23 mouse cellular contexts compared by ENCODE assay signal in the genomic region with DNA sequence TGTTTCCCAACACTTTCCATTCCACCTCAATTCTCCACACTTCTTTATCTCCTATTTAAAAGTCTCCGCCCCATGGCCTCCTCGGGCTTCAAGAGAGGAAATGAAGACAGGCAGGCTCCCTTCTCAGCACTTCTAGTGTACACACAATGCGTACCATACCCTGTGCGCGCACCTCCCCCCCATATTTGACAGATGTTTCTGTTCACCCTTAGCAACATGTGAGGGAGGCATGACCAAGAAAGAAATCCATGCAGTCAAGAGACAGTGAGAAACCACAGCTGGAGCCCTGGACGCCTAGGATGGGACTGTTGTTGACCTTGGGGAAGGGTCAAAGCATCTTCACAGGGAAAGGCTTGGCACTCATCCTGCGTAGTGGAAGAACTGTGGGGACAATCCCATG.
A peak's percentile ranks its signal among the peaks of the same experiment; 100 is the strongest.
DNase-seq lines count a peak whose midpoint lies in the region; ATAC-seq and TF ChIP-seq lines count a peak whose summit lies in the region.
"Had no signal": no experiment of that assay in that cellular context is flagged by ENCODE, and none has a peak within 500 bp of the region (broad histone marks: within the 10 kb centered on the region; RNA-seq: fewer than 3 reads in every experiment).

No protein-coding gene starts in this region.

- H3K36me3 ChIP-seq in kidney, postnatal 0 days (ENCODE audit: insufficient read depth, low read length) = no peaks in the 10 kb centered on the region
- no peaks in the 10 kb centered on the region for H3K36me3 ChIP-seq in midbrain, embryonic 10.5 days
- H3K36me3 ChIP-seq in midbrain, embryonic 16.5 days (ENCODE audit: control insufficient read depth, insufficient read depth, low read length) = no peaks in the 10 kb centered on the region
- H3K36me3 ChIP-seq: intestine, embryonic 15.5 days; limb, embryonic 12.5 days; liver, embryonic 15.5 days; midbrain, embryonic 15.5 days had no signal

- TF ChIP-seq CTCF in kidney, postnatal 0 days (IDR thresholded peaks at IDR 0.05; ENCODE audit: low read depth) = no peak

- ATAC-seq in kidney, postnatal 0 days (replicated peaks; ENCODE audit: low FRiP score, low read depth) = no peak
- ATAC-seq in midbrain, embryonic 16.5 days = no peak
- ATAC-seq: activated CD4-positive, CD25-positive, alpha-beta regulatory T cell, adult 4 months; forebrain, postnatal 0 days; hindbrain, postnatal 0 days; intestine, embryonic 15.5 days; midbrain, embryonic 15.5 days had no signal

- H3K4me3 ChIP-seq in kidney, postnatal 0 days (replicated peaks; ENCODE audit: low read depth, low read length) = no peak overlapping the region
- no peak overlapping the region for H3K4me3 ChIP-seq in midbrain, embryonic 10.5 days
- H3K4me3 ChIP-seq in midbrain, embryonic 16.5 days (ENCODE audit: low read depth, low read length) = no peak overlapping the region
- H3K4me3 ChIP-seq: erythroblast, embryonic 14.5 days; intestine, embryonic 15.5 days; limb, embryonic 12.5 days; liver, embryonic 15.5 days; midbrain, embryonic 15.5 days had no signal

- no peaks in the 10 kb centered on the region for H3K9me3 ChIP-seq in kidney, postnatal 0 days (replicated peaks; ENCODE audit: low read length)
- peaks cover 8% of the 10 kb centered on the region; the same call in 1 of the 2 replicates for H3K9me3 ChIP-seq in midbrain, embryonic 10.5 days (replicated peaks)
- H3K9me3 ChIP-seq in midbrain, embryonic 16.5 days (replicated peaks; ENCODE audit: control insufficient read depth, low read length, poor library complexity, severe bottlenecking) = 0 out of 2 replicates have a peak, but pooled peaks cover 5% of the 10 kb centered on the region
- H3K9me3 ChIP-seq: intestine, embryonic 15.5 days; liver, embryonic 15.5 days; midbrain, embryonic 15.5 days had no signal

- H3K4me1 ChIP-seq in kidney, postnatal 0 days (replicated peaks; ENCODE audit: insufficient read depth, low read length) = no peaks in the 10 kb centered on the region
- peaks cover 13% of the 10 kb centered on the region for H3K4me1 ChIP-seq in midbrain, embryonic 10.5 days
- H3K4me1 ChIP-seq in midbrain, embryonic 16.5 days (ENCODE audit: control insufficient read depth, insufficient read depth, low read length) = no peaks in the 10 kb centered on the region
- H3K4me1 ChIP-seq: intestine, embryonic 15.5 days; limb, embryonic 12.5 days; liver, embryonic 15.5 days; midbrain, embryonic 15.5 days had no signal

- no peak overlapping the region for H3K9ac ChIP-seq in kidney, postnatal 0 days (ENCODE audit: low read depth, low read length)
- H3K9ac ChIP-seq in midbrain, embryonic 16.5 days (ENCODE audit: low read depth, low read length) = no peak overlapping the region
- H3K9ac ChIP-seq: forebrain, postnatal 0 days; intestine, embryonic 15.5 days; limb, embryonic 12.5 days; liver, embryonic 15.5 days; midbrain, embryonic 15.5 days had no signal

- H3K4me2 ChIP-seq in kidney, postnatal 0 days (ENCODE audit: low read length) = no peak overlapping the region
- no peak overlapping the region for H3K4me2 ChIP-seq in midbrain, embryonic 16.5 days (ENCODE audit: low read length)
- H3K4me2 ChIP-seq: intestine, embryonic 15.5 days; limb, embryonic 12.5 days; liver, embryonic 15.5 days; midbrain, embryonic 15.5 days had no signal

- DNase-seq in kidney, postnatal 0 days (ENCODE audit: low spot score) = peak; percentile 27
- no peak for DNase-seq in kidney, postnatal 25 days
- no peak for DNase-seq in midbrain, embryonic 10.5 days (ENCODE audit: low spot score)
- DNase-seq in lung, postnatal 10 days = peak; percentile 36
- DNase-seq in lung, postnatal 4 days = peak; percentile 24 to 60
- DNase-seq in MN1 (ENCODE audit: low spot score) = no peak
- DNase-seq: adrenal gland, adult 2 months; B cell, adult 2 months; cerebellum, adult 2 months; cerebellum, postnatal 14 days; forebrain, postnatal 0 days; gastrocnemius, postnatal 10 days; right cerebral cortex, postnatal 25 days; spleen, adult 18-20 months; thymus, postnatal 4 days had no signal

- H3K27me3 ChIP-seq in kidney, postnatal 0 days (ENCODE audit: insufficient read depth, low read length) = no peaks in the 10 kb centered on the region
- no peaks in the 10 kb centered on the region for H3K27me3 ChIP-seq in midbrain, embryonic 10.5 days (ENCODE audit: low read depth, poor library complexity, severe bottlenecking)
- H3K27me3 ChIP-seq in midbrain, embryonic 16.5 days (ENCODE audit: control insufficient read depth, insufficient read depth, low read depth, low read length) = no peaks in the 10 kb centered on the region
- H3K27me3 ChIP-seq: intestine, embryonic 15.5 days; limb, embryonic 12.5 days; liver, embryonic 15.5 days; midbrain, embryonic 15.5 days had no signal

- 48% methylated on average over 7 of the region's 7 CpGs for WGBS in kidney, postnatal 0 days
- WGBS in midbrain, embryonic 10.5 days = 82% methylated on average over 7 of the region's 7 CpGs
- WGBS in midbrain, embryonic 16.5 days = 68% methylated on average over 7 of the region's 7 CpGs

- no peak overlapping the region for H3K27ac ChIP-seq in kidney, postnatal 0 days
- 0 out of 2 replicates have a peak overlapping the region, but pooled peaks have one; percentile 23 for H3K27ac ChIP-seq in midbrain, embryonic 10.5 days (replicated peaks)
- no peak overlapping the region for H3K27ac ChIP-seq in midbrain, embryonic 16.5 days (ENCODE audit: low read length)
- H3K27ac ChIP-seq: hindbrain, postnatal 0 days; intestine, embryonic 15.5 days; limb, embryonic 12.5 days; liver, embryonic 15.5 days; midbrain, embryonic 15.5 days had no signal

Comparison
In these comparisons a context has a peak if more than half of its experiments do, and no peak if none do; other contexts are left out.
1. DNase-seq: peak in kidney, postnatal 0 days (single experiment), lung, postnatal 10 days (single experiment) and lung, postnatal 4 days (2 of 2); none in kidney, postnatal 25 days (0 of 2), midbrain, embryonic 10.5 days (single experiment) and MN1 (single experiment).